Mouse (Mus musculus): ENCODE data around the gene Bmp2k.

Bmp2k gene

DNA sequence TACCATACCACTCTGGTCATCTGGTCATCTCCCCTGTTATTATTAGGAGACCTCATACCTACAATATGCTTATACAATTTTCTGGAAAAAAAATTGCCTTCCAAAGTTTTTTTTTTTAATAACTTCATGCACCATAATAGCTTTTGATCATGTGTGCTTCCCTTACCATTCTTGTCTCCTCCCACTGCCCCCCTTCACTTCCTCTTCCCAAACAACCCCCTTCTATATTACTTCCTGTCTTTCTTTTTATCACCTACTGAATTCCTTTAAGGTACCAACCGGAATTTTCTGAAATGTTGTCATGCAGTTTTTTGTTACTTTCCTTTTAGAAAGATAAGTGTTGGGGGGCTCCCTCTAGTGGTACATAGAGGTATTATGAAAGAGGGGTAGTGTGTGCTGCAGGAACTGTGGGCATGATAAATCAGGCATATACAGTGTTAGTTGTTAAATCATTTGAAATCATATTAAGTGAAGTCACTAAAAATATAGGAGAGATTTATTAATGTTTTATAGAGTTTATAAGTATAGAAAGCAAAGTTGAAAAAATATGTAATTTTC is 58.1 kb downstream of the Bmp2k start:
- DNase-seq (ENCODE audit: low spot score in 2 of 2): peak; percentile 17 to 67

DNA sequence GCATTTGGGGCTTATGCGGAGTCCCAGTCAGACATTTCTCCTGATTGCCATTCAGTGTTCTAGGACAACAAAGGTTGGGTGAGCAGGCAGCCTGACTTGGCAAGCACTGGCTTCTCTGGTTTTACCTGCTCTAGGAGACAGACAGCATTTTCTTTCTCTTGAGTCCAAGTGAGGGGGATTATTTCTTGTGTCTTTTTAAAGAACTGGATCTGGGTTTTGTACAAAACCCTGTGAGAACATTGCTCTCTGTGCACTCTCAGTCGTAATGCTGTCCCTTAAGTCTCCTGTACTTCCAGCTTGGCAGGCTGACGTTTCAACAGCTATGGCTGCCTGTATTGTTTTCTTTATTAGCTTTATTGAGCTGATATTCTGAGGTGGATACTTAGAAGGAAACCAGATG is 58.9 kb downstream of the Bmp2k start:
- no peak for DNase-seq (ENCODE audit: low spot score in 2 of 2)

DNA sequence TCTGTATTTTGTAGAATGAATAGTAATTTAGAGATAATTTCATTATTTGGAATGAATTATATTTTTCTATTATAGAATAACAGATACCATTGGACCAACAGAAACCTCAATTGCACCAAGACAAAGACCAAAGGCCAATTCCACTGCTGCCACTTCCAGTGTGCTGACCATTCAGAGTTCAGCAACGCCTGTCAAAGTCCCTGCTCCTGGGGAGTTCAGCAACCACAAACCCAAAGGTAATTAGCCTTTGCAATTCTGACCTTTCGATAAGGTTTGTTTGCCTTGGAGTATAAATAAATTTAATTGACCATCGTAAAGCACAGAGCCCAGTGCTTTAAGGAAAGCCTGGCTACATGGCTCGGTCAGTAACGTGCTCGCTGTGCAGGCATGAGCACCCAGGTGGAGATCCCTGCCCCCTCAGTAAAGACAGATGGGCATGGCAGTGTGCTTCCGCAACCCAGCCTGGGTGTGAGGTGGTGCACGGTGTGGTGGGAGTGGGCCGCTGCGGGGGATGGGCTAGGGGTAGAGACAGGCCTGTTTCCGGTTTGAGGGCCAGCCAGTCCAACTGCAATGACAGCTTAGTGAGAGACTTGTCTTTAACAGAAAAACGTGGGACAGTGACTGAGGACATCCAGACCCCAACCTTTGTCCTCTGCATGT is 59.4 kb downstream of the Bmp2k start:
- DNase-seq (ENCODE audit: low spot score in 2 of 2): no peak

DNA sequence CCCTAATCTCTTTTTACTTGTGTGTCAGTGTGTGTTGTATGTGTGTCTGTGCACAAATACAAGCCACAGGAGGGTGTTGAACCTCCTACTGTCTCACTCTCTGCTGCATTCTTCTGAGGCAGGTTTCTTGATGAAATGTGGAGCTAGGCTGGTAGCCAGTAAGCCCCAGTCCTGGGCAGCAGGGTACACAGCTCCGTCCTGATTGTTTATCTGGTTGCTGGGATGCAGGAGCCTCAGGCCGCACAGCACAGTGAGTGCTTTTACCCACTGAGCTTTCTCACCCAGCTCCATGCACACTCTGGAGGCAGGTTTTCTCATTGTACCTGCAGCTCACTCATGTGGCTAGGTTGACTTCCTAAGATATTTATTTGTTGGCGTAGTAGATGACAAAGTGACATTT is 63.4 kb downstream of the Bmp2k start:
- DNase-seq (ENCODE audit: low spot score in 2 of 2): no peak

DNA sequence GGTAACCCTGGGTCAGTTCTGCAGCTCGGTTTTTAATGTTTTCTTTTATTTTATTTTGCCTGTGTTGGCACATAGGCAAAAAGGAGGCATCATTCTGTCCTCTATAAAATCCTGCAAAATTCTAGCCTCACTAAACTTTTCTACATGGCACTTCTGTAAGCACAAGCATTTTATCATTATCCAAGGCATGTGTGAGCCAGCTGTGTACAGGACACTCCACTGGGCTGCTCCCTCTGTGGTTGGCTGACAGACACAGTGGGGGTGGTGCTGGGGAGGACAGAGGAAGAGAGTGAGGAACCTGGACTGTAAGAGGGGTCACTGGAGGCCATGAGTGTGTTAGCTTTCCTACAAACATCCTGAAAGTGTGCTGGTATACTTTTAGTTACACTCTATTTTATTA is 64.6 kb downstream of the Bmp2k start:
- DNase-seq (ENCODE audit: low spot score in 2 of 2): no peak

DNA sequence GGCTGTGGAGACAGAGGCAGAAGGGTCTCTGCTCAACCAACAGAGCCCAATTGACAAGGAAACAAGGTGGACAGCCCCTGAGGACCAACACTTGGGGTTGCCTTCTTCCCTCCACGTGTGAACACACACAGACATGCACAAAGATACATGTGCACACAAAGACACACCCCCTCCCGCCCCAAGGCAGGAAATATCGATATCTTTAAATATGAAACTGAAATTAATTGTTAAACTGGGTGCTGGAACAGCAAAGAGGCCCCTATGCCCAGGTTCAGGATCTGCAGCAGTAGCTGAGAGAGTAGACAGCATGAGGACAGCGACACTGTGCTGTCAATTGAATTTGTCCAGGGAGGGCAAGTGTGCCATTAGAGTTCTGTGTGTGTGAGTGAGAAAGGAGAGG is 68.3 kb downstream of the Bmp2k start:
- no peak for DNase-seq (ENCODE audit: low spot score in 2 of 2)

DNA sequence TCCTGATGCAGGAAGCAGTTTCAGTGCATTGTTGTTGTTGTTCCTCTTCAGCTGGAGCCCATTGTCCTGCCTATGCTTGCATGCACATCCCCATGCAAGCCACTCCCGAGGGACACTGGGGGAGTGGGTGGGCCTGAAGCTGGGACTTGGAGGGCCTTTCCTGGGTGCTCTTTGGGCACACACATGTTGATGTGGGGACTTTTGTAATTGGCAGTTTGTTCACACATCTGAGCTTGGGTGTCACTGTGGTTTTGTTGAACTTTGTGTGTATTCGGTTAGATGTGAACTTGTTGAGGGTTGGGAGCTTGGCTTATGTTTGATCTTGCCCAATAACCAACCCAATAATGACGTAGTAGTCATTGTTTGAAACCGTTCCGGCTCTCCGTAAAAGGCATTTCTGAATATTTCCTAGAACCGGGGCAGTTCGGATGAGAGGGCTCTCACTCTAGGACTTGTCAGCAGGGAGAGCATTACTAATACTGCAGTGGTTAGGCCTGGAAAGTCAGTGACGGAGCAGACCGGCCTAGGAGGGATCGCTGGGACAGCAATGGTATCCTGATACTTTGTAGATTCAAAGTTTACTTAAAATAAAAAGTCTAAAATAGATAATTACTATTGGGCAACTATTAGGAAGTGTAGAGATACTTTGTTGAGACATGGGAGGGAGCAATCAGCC is 78.1 kb downstream of the Bmp2k start:
- no peak for DNase-seq (ENCODE audit: low spot score in 2 of 2)

DNA sequence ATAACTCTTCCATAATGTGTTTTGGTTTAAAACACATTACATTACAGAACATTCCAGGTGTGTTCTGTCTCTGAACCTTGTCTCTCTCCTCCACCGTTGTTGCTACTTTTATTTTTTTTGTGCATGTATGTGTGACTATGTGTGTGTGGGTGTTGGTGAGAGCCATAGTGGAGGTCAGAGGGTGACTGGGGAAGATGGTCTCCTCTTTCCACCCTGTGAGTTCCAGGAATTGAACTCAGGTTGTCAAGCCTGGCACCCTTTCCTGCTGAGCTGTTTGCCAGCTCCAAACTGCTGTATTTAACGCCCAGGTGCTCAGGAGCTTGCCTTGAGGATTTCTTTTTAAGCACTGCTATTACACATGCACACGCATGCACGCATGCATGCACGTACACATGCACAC is 78.7 kb downstream of the Bmp2k start:
- DNase-seq (ENCODE audit: low spot score in 2 of 2): no peak

DNA sequence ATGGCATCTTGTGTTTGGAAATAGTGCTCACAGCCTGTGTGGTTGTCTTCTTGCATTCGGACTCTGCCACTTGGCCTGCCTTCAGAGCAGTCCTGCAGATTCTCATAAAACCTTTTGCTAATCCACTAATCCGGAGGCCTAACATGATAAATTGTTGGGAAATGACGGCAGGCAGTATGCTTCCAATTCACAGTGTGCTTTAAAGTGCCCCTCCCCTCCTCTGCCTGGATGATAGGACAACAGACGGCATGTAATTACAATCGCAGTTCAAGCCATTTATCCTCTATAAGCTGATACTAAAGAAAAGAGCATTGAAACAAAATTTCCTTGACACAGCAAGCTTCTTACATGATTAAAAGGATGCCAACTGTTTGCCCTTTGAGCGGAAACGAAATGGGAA is 80.2 kb downstream of the Bmp2k start:
- no peak for DNase-seq (ENCODE audit: low spot score in 2 of 2)

DNA sequence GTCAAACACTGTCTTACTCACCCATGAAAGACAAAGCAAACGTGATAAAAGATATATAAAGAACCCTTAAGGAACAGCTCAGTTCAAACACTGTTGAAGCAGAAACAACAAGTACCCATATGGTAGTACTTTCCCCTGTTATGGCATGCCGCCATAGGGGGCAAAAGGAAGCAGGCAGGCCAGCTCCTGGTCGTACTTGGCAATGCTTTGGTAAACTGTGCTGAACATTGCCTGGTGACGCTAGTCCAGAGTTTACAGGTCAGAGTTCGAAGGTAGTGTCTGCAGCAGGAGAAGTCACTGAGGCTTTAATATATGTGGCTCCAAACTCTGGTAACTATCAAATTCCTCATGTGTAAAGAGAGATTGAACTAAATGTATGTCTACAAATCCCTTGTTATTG is 81.2 kb downstream of the Bmp2k start:
- DNase-seq (ENCODE audit: low spot score in 2 of 2): no peak

DNA sequence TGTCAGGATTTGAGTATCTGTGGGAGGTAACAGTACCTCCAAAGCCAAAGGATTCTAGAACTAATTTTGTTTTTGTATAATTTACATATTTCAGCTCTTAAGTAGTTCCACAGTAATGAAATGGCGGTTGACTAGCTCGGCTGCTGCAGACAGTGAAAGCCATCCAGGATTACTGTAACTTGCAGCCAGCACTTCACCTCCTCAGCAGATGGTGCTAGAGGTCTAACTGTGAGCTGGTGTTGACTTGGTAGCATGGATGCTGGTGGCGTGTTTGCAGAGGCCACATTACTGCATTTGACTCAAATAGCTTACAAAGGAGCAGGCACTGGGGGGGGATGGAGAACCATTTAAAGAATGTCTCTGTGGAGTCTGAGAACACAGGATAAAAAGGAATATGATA is 84.0 kb downstream of the Bmp2k start:
- peak; percentile 35 to 67 for DNase-seq (ENCODE audit: low spot score in 2 of 2)

DNA sequence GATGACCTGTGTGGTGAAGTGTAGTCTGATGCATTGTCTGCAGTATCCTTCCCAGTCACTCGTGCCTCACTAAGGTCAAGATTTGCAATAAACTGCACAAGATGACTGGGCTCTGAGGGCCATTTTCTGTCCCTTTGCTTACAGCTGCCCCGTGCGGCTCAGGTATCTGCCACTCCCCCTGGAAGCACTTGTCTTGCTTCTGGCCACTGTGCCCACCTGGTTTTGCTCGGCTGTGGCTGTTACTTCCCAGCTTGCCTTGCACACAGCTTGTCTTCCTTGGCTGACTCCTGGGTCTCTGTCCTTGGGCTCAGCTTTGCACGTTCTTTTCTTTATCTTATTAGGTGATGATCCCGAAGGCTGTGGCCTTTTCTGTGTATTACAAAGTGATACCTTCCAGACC is 86.2 kb downstream of the Bmp2k start:
- DNase-seq (ENCODE audit: low spot score in 2 of 2): no peak

DNA sequence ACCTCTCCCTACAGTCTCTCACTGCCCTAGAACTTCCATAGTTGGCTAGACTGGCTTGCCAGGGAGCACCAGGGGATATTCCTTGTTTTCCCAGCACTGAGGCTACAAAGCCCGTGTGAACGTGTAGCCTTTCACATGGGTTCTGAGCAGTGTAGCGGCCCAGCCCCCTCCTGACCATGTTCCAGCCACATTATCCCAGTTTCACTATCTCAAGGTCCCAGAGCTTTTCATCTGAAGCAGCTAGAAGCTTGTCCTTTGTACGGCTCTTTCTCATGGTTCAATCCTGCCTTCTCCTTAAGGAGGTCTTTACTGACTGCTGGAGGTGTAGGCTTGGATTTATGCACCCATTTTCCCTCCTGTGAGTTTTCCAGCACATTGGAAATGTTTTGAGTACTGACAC is 87.1 kb downstream of the Bmp2k start:
- no peak for DNase-seq (ENCODE audit: low spot score in 2 of 2)

DNA sequence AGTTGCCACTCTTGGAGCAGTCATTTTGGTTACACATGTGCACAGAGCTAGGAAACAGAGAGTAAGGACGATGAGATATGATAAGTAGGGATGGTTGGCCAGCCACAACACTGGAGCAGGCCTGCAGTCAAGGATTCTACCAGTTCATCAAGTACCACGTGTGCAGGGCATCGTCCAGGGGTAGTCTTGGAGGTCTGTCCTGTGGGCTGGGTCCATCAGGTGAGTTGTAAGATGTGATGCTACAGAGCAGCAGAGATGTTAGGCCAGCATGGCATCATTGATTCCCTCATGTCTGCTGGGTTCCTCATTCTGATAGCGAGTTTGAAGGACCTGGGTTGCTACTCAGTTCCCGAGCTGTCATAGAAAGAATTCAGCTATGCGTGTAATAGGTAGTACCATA is 87.6 kb downstream of the Bmp2k start:
- no peak for DNase-seq (ENCODE audit: low spot score in 2 of 2)

DNA sequence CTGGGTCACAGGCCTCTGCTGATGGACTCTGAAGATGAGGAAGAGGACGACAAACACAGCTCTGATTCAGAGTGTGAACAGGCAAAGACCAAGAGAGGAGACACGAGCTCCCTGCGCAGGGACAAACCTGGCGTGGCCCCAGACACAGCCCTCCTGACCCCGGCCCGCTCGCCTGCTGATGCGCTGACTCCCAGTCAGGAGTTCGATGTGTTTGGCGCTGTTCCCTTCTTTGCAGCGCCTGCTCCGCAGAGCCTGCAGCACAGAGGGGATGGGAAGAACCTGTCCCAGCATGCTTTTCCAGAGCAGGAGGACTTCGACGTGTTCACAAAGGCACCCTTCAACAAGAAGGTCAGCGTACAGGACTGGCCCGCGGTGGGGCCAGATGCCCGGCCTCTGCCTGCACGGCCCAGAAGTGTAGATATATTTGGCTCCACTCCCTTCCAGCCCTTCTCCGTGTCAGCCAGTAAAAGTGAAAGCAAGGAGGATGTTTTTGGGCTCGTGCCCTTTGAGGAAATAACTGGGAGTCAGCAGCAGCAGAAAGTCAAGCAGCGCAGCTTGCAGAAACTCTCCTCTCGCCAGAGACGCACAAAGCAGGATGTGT is 89.6 kb downstream of the Bmp2k start:
- DNase-seq (ENCODE audit: low spot score in 2 of 2): no peak

DNA sequence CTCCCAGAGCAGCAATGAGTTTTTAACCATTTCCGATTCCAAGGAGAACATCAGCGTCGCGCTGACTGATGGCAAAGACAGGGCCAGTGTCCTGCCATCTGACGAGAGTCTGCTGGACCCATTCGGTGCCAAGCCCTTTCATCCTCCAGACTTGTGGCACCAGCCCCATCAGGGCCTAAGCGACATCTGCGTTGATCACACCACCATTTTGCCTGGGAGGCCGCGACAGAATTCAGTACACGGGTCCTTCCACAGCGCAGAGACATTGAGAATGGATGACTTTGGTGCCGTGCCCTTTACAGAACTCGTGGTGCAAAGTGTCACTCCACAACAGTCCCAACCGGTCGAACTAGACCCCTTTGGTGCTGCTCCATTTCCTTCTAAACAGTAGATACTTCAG is 90.3 kb downstream of the Bmp2k start:
- DNase-seq (ENCODE audit: low spot score in 2 of 2): no peak

DNA sequence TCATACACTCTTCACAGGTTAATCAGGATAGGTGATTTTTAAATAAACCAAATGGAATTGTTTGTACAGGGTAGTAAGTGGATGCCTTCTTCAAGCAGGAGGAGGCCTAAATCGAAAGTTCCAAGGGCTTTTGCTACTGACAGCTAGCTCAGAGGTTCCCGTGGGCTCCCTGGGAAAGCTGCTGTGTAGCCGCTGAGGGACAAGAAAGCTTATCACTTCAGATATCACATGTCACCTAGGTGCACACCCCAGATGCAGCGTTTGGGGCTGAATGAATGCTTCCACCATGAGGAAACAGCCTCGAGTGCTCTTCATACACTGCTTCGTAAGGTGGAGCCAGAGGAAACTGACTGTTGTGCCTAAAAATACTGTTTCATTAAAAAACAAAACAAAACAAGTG is 90.7 kb downstream of the Bmp2k start:
- no peak for DNase-seq (ENCODE audit: low spot score in 2 of 2)

DNA sequence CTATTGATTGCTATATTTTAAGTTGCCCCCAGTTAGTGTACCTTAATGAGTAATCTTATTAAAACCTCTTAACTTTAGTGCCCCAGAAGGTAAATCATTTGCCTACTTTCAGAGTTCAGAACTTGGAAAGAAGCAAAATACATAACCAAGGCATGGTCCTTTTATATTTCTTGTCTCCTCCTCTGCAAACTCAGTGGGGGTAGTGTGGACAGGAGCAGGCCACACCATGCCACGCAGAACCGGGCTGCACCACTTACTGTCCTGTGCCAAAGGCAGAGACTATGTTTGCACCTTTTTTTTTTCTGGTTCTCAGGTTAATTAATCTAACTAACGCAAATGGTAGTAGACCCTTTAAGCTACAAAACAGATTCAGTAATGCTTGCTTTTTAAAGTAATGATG is 91.9 kb downstream of the Bmp2k start:
- DNase-seq (ENCODE audit: low spot score in 2 of 2): no peak

DNA sequence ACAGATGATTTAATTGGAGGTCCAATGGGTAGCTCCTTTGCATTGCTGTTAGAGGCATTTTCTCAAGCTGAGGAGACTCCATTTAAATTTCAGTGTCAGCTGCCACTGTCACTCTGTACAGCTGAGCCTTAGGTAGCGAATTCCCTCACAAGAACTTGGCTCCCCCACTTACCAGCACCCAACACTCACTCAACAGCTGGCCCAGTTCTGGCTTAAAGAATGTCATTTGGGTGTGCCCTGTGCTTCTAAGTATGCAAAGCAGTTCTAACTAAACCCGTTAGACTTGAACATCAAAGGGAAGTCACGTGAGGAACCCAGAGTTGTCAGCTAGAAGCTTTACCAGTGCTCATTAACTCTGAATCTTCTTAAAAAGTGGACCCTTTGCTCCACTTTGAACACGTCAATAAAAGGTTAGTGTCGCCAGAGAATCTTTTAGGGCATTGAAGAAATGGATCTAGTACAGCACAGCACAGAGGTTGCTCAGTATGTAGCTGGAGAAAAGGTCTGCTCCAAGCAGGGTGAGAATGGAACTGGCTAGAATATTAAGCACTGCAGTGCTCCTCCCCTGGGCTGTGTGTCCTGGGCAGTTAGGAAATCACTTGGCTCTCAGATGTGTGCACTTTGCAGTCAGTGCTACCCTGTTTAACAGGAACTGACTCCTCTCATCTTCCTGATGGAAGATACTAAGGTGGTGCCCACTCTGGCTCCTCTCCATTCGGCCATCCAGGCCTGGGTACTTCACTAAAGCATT is 92.7 kb downstream of the Bmp2k start:
- no peak for DNase-seq (ENCODE audit: low spot score in 2 of 2)

DNA sequence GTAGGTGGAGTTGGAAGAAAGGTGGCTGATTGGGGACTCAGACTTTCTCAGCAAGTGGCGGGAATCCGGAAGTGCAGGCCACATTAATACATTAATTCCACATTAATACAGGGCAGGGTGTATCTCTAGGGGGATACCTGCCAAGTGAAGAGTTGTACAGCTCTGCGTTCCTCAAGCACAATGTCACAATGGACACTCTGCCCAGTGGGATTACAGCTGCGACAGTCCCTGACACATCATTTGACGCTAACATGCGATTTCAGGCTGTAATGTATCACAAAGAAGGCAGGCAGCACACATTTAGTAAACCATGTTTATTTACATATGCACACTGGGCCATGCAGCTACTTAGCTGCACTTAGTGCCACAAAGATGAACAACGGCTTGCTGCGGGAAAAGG is 95.5 kb downstream of the Bmp2k start:
- no peak for DNase-seq (ENCODE audit: low spot score in 2 of 2)

DNA sequence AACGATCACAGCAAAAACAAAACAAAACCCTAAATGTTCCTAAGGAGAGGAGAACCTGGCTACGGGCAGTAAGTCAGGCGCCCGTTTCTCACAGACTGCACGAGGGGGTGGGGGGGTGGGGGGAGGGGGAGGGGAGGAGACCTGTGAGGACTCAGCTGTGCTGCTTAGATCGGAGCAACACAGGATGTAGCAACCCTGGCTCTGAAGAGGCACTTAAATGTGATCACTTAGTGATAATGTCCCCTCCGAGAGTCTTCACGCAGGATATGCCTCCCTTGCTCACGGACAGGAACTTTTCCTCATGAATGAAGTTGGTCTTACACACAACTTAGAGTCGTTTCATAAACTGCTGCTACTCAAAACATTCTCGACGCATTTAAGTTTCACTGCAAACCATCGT is 97.8 kb downstream of the Bmp2k start:
- no peak for DNase-seq (ENCODE audit: low spot score in 2 of 2)

DNA sequence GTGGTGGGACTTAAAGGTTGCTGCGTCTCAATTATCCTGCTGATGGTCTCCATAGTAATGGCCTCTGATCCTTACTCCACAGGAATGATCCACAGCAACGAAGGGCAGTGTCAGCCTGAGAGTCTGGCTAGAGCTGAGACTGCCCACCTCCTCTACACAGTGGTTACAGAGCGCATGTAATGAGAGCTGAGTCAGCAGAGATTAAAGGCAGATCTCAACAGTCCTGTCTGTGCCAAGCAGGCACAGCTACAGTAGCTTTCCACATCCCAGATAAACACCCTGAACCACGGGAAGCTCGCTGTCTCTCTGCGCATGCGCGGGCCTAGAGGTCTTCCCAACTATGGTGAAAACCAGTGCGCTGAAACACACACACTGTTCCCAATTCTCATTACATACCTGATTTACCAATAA is 100.1 kb downstream of the Bmp2k start:
- no peak for DNase-seq (ENCODE audit: low spot score in 2 of 2)

DNA sequence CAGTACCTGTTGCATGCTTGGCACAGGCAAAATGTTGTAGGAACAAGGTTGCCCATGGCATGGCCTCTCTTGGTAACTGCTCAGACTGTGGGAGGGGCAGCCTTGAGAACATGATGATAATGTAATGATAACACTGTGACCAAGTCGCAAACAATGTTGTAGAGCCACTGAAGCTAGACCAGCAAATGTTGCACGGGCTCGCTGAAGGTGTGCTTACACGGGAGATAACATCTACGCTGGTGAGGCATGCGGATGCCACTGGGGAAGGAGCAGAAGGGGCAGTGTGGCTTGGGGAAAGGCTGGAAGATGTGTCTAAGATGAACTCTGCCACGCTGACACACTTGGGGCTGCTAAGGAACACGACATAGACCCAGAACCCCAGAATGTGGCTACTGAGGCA is 102.5 kb downstream of the Bmp2k start:
- DNase-seq (ENCODE audit: low spot score in 2 of 2): no peak

Data from frontal cortex, postnatal 36 days (tissue).